Mouse (Mus musculus) cerebral cortex, adult 2 months (tissue): ENCODE measurements around the gene Scp2.

Experiments used
- WGBS: fragments of 180-500 bp; shearing (Covaris S2); methylation state at CpG from one replicate; pipeline ENCODE4 v1.1.7; 2018; 5-methylcytosine and 5-hydroxymethylcytosine counted together

Gene Scp2

DNA sequence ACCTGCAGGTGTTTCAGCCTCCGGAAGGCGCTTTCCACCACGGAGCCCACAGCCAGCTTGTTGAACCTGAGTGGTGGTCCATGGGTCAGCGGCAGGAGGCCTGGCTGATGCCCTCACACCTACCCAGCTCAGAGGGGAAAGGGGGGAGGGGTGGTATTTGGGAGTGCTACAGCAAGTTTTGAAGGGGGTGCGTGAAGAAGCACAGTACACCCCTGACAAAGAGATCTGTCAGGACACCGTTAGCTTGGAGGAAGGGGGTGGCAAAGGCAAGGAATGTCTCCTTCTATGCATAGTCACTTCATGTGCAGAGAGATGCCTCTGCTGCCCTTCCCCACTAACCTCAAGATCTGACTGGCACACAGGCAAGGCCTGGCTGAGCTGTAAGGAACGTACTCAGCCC lies 127.0 kb downstream of the Scp2 start:
- 88% methylated on average over 7 of the region's 7 CpGs for WGBS

DNA sequence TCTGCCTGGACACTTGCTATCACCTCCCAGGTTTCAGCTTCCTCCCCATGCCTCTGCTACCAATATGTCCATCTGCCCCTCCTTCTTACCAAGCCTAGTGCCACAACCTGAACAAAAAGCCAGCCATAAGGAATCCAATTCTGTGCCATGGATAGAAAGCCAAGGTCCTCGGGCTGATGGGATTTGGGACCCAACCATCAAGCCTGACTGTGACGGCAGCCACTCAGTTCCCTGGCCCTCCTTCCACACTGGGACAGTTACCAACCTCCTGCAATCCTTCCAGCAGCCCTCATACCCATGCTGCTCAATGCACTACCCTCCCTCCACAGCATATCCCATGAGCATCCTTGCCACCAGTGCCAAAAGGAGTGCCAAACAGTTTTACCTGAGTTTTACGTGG lies 128.5 kb downstream of the Scp2 start:
- 81% methylated on average over 3 of the region's 3 CpGs for WGBS

DNA sequence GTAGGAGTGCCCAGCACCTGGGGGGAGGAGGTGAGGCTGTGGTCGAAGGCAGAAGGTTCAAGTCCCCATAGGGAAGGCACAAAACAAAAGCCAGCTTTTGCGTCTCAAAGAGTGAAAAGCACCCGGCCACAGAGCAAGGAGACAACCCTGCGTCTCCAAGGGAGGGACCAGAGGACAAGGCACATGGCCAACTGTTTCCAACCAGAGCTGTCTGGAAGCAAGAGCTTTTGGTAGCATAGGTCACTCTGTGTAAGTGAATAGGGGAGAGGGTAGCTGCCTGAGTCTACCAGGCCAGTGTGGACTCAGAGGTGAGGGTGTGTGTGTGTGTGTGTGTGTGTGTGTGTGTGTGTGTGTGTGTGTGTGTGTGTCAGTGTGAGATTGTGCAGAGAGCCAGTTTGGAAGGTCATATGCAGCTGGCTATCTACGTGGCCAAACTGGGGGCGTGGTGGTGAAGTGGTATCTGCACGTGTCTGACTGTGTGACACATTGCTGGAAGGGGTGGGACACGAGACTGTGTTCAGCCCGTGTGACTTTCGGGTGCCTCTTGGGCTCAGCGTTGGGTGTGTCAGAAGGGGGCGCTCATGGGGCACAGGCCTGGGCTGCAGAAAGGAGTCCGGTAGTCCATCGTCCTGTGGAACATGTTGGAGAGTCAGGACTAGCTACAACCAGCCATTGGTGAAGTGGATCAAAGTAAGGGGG lies 129.6 kb downstream of the Scp2 start:
- 68% methylated on average over 14 of the region's 14 CpGs for WGBS

DNA sequence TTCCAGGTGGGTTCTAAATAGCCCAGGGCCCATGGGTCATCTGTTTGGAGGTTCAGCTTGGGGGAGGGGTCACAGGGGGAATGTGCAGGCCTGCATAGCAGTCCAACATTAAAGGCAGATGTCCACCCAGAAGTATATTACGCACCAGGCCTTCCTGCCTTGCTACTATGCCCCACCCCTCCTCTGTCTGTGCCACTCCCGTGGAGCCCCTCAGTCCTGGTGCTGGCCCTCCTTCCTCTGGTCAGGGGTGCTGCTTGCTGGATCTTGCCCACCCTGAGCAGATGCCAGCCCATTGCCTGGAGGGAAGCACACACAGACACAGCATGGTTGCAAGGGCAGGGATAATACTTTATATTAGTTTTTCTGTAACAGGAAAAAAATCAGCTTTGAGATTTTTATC lies 130.3 kb downstream of the Scp2 start:
- WGBS, result 84% methylated on average over 2 of the region's 2 CpGs

DNA sequence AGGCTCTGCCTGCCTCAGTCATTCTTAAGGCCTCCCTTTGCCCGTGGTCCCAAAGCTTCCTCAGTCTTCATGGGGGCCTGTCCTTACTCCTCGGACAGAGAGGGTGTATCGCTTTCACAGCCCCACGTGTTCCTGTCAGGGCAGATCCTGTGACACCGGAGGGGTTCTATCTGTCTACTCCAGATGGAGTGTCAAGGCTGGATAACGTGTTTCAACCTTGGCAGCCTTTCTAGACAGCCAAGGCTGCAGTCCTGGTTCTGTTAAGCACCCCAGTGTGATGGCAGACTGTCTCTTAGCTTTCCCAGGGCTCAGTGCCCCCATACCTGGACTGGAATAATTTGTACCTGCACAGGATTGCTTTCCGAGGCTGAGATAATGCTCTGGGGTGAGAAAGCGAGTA lies 136.3 kb downstream of the Scp2 start:
- 81% methylated on average over 8 of the region's 8 CpGs for WGBS

DNA sequence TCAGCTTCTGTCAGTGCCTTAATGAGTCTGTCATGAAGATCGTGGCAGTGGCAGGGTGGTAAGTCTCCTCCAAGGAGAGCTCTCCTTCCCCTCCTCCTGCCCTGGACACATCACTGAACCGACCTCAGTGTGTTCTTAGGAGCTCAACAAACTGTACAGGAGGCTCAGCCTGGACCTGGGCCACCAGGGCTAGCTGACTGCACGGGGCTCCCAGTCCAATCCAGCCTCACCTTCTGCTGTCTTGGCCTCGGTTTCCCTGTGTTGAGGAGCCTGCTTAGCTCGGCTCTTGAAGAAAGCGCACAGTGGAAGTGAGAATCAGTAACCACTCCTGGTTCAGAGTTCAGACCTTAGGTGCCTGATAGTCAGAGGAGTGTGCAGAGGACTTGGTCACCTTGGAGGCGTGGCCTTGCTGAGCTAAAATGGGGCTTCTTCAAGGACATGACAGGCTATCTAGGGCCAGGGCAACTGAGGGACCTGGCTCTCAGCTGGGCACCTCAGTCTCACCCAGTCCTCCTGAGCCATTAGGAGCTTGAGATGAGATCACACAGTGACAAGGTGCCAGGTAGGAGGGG lies 137.2 kb downstream of the Scp2 start:
- WGBS, result 82% methylated on average over 7 of the region's 7 CpGs

DNA sequence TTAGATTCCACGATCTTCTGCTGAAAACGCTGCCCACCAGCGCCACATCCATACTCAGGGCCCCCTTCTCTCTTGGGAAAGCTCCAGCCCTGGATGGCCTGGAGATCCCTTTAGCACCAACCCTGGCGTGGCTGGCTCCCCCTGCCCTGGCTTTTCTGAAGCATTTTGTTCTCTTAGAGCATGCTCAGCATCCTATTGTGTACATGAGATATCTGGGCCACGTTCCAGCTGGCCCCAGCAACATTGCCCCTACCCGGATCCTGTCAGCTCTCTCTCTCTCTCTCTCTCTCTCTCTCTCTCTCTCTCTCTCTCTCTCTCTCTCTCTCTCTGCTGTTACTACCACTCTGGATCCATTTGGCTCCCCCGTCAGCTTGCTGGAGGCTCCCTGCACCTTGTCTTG lies 139.5 kb downstream of the Scp2 start:
- WGBS, result 62% methylated on average over 7 of the region's 7 CpGs

DNA sequence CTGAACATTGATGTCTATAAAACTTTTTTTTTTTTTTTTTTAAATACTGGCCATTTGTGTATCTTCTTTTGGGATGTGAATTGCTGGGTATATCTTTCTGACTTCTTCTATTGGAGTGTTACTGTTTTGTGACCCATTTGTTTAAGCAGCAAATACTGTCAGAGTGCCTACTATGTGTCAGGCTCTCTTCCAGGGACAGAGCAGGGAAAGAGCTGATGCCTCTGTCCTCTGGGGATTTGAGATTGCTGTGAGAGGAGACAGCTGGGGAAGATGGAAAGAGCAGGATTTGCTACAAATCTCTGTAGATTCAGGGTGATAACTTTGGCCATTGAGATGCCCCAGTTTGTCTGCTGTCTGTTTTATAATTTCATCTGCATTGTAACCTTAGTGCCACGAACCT lies 145.4 kb downstream of the Scp2 start:
- 95% methylated on average over 1 of the region's 1 CpGs for WGBS

DNA sequence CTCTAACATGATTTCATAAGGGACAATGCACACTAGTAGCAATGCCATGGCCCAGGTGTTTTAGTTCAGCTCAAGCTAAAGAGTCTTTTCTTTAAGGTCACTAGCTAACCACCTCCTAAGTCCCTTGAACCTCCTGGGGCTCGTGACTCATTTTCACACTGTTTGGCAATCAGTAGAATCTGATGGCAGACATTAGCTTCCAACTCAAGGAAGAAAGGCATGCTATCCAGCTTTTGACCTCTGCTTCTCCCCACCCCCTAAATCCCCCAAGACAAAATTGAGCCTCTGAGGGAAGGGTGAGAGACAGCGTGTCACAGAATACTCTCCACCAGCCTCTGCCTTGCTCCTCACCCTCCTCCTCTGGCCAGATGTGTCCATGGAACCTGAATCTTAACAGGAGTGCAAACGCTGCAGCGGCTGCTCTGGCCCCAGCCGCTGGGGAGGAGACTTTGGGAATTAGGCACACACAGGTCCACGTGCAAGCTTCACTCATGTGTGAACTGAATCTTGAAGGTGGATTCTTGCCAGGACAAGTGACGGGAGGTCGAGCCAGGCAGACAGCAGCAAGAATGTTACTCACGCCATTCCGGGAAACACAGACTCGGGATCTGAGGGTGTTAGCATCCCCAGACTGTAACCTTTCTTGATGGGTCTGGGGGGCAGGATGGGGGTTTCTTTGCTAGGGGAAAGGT lies 146.0 kb downstream of the Scp2 start:
- WGBS, result 56% methylated on average over 11 of the region's 11 CpGs

DNA sequence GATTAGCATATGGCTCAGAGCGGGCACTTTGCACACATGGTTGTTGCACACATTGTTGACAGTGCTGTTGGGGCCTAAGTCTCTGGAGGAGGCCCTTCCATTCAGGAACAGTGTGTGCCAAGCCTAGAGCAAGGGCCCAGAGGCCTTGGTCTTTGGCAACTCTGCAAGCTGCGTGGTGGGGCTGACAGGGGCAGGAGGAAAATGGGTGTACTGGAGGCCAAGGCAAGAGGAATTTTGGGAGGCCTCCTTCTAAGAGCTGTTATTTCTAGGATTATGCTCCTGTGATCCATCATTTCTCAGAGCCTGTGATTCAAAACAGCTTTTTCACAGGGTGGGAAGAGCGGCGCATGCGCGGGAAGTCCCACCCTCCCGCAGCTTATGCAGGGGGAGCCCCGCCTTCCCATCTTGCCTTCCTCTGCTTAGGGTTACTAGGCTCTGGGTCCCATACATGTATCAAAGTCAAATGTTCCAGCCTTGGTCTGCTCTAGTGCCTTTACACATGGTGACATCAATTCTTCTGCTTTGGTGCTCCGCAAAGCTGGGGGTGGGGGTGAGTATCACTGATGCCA lies 148.3 kb downstream of the Scp2 start:
- WGBS, result 92% methylated on average over 9 of the region's 9 CpGs

DNA sequence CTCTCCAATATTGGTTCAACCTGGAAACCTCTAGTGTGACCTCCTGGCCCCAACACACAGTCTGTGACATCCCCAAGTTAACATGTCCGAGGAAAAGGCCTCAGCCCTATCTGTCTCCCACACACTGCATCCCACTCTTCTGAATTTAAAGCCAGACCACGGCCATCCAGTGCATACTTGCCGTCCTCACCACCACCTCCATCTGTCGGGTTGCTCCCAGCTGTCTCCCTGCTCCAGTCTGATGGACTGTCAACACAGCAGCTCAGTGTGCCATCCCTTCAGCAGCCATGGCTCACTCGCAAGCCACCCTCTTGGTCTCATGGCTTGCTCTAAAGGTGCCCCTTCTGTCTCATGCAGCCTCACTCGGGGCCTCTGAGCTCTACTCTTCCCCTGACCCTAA lies 149.1 kb downstream of the Scp2 start:
- 77% methylated on average over 6 of the region's 6 CpGs for whole genome bisulfite sequencing

DNA sequence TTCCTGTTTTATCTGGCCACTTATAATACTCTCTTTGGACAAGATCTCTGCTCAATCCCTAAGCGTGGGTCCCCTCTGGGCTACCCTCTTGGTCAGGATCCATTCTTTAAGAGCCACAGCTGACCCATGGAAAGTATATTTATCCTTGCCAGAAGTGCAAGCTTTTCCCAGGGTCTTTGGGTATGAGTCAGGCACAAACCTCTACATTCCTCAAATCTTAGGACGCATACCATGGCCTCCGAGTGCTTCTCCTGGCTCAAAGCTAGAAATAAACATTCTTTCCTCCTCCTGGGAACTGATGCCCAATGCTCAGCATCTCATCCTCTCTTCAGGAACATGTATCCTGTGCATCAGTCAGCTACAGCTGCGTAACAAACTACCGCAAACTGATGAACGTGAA lies 149.8 kb downstream of the Scp2 start:
- 95% methylated on average over 6 of the region's 6 CpGs for WGBS
